Mouse (Mus musculus): ENCODE measurements at regions not wholly inside any gene's neighbourhood (a gene's known extent, or its start where the extent isn't known, plus 50 kb on each side); places are given as distances from the start of the nearest gene placed in this dataset.
A peak's percentile ranks its signal among the peaks of the same experiment; 100 is the strongest.
"Not testable (repeated sequence)": the region's sequence is repeated elsewhere in the genome, so short reads cannot be mapped to it uniquely, and the experiment has no call there.

DNA sequence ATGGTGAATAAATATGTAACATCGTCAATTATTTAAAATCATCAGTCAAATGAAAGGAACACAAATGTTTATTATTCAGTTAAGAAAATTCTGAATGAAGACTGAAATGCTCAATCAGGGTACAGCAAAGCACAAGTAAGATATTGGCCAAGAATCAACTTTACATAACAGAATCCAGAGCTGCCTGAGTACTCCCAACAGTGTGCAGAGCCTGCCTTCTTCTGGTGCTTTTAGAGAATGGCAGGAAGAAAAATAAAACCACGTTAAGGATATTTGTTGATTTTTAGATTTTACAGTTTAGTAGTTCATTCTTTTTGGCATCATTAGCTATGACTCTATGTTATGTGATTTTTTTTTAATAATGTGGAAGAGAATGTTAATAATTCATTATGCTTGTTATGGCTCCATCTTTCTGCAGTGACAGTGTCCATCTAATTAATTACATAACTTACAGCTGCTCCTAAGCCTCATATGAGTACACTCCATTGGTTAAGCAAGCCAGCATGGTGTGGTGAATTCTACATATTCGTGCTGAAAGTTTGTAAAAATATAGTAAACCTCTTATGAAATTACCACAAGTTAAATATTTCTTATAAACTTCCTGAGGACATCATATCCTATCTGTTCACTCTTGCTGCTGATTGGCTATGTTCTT lies 579.0 kb downstream of the Kcna4 start:
- DNase-seq, result no peak

GRCm38 (mm10) chr2:107879663-107880062 lies 589.2 kb downstream of the Kcna4 start:
- no peak for DNase-seq

DNA sequence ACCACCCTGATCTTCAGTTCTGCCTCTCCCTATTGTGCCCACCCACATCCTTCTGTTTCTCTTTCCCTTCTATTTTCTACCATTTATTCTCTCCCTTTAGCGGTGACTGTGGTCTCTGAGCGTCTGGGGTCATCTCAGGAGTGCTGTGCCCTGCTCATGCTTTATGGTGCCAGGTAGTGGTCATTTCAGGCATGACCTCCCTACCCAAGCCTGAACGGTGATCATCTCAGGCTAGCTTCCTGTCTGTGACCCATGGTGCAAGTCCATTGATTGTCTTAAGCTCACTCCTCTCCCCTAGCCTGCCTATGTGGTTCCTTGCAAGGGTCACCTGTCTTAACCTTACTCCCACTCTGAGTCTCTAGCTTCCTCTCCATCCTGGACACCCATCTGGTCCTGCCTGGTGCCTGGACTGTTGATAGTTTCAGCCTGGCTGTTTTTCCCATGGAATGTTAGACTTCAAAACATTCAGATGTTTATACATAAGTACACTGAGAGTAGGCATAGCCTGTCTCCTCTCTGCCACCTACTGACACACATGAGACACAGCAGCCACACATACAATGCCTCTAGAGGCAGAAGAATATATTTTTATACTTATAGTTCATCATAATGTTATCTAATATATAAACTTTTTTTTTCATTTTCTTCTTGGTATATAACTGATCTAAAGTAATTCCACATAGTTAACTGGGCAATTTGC lies 595.8 kb downstream of the Kcna4 start:
- DNase-seq, result no peak

DNA sequence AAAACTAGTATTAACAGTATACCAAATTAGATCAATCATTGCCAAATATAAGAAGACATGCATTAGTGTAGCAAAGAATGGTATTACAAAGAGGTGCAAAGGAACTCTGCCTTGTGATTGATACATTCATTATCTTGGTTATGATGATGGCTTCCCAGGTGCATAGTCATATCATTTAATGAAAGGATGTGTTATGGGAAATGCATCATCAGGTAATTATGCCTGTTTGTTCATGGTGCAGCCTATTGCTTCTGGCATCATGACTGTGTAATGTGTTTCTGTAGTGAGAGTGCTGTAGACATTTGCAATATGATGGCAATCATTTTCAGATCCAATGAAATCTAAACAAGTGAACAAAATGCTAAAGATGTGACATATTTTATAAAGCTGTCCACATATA lies 597.8 kb downstream of the Kcna4 start:
- no peak for DNase-seq

GRCm38 (mm10) chr2:107925116-107925515 lies 634.7 kb downstream of the Kcna4 start:
- DNase-seq, result no peak

- DNase-seq, result peak; percentile 1
These were observed 636.2 kb downstream of the Kcna4 start for GRCm38 (mm10) chr2:107926606-107927005.

GRCm38 (mm10) chr2:107935336-107935735 lies 644.9 kb downstream of the Kcna4 start:
- DNase-seq, result no peak

GRCm38 (mm10) chr2:107935775-107936174 lies 645.3 kb downstream of the Kcna4 start:
- no peak for DNase-seq

- DNase-seq, result no peak
These were observed 650.9 kb downstream of the Kcna4 start for GRCm38 (mm10) chr2:107941374-107941773.

- DNase-seq, result peak; percentile 15
These were observed 655.5 kb downstream of the Kcna4 start for GRCm38 (mm10) chr2:107945837-107946451.

DNA sequence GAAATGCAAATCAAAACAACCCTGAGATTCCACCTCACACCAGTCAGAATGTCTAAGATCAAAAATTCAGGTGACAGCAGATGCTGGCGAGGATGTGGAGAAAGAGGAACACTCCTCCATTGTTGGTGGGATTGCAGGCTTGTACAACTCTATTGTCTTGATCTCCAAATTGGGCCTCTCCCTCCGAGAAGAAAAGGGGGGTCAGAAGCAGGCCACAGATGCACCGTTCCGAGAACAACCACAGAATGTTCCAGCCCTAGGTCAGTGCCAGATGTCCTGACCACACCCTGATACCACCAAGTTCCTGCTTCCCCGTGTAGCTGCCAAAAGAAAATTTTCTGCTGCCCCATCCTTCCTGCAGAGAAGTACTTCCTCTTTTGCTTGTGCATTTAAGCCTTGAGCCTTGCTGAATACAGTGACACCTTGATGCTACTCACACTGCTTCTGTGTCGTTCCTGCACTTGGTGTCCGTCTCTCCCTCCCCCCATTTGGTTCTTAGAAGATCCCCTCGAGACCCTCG lies 665.2 kb downstream of the Kcna4 start:
- DNase-seq, result not testable (repeated sequence)

GRCm38 (mm10) chr2:107963921-107964320 lies 673.5 kb downstream of the Kcna4 start:
- not testable (repeated sequence) for DNase-seq

GRCm38 (mm10) chr2:107964841-107965240 lies 674.4 kb downstream of the Kcna4 start:
- DNase-seq, result no peak

DNA sequence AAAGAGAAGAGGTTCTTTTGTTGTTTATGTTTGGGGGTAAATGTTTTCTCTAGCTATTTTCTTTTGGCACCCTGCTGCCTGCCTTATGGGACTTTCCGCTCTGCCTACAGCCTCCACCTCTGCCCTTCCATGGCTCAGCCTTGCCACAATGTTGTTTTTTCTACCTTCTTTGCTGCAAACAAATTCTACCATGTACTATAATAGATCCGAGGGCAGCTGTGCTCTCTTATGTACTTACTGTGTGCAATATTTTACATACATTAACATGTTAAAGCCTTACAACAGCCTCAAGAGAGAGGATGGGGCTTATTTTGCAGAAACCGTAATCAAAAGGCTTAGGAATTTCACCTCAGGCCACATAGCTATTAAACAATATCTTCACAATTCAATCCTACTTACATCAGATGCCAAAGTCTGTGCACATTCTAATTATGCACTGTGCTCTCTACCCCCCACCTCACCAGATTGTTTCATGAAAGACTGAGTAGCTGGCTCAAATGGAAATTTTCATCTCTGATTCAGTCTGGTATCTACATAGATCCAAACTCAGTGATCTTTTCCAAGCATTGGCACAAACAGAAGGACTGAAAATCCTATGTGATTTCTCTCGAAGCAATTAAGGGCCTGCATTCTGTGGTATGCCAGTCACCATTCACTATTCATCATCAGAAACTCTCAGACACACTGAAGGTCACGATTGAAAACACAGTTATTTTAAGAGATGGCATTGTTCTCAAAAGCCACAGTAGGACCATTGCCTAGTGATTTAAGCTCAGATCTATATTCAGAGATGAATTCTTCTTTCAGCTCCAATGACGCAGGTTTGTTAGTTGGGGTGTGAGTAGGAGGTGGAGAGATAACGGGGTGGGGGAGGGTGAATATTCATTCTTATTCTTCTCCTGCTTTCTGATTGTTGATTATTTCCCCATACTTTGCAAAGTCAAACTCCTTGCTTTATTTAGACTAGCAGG lies 675.2 kb downstream of the Kcna4 start:
- DNase-seq, result no peak

GRCm38 (mm10) chr2:107968526-107968925 lies 678.1 kb downstream of the Kcna4 start:
- no peak for DNase-seq

- no peak for DNase-seq
These were observed 679.1 kb downstream of the Kcna4 start for GRCm38 (mm10) chr2:107969526-107969925.

DNA sequence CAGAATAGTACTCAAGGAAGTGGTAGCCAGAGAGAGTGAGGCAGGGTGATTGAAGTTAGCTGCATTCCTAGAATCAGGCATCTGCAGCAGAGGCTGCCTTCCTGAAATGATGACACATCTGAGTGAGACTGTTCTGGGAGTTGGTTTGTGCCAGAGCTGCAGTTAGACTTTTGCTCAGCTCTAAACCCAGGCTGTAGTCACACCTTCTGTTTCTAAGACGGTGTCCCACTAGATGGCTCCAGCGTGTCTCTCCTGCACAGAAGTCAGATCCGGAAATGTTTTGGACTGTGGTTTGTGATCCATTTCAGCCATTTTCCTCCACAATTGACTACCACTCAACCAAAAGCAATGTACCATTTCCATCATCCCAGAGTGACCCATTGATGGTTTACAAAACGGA lies 683.1 kb downstream of the Kcna4 start:
- DNase-seq, result no peak

- DNase-seq, result no peak
These were observed 704.4 kb downstream of the Kcna4 start for GRCm38 (mm10) chr2:107994831-107995230.

DNA sequence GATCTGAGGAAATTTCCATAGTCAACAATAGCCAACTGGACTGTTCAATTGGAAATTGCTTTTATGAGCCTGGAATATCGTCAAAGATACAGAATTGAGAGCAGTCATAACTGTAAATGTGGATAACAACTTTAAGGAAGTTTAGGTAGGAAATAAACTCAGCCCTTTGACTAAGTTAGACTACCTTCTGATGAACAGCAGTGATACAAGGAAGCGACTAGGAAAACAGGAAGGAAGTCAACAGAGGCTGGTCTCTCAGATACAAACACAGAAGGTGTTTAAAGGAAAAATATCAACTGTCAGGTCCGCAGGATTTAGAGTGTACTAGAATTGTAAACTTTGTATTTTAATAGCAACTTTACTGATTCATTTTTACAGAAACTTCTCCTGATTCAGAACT lies 721.1 kb downstream of the Kcna4 start:
- no peak for DNase-seq

- DNase-seq, result no peak
These were observed 732.8 kb downstream of the Kcna4 start for GRCm38 (mm10) chr2:108023206-108023605.

GRCm38 (mm10) chr2:108030657-108031056 lies 740.2 kb downstream of the Kcna4 start:
- DNase-seq, result no peak

Measured in adrenal gland, postnatal 25 days (tissue).